Mouse (Mus musculus): ENCODE measurements around the gene Spock1.

Spock1 gene

GRCm38 (mm10) chr13:57732251-57732650, 175.9 kb downstream of the Spock1 start:
- no peak for DNase-seq (ENCODE audit: low read depth, low spot score)

GRCm38 (mm10) chr13:57727716-57728115, 180.4 kb downstream of the Spock1 start:
- DNase-seq (ENCODE audit: low read depth, low spot score): no peak

GRCm38 (mm10) chr13:57726654-57727053, 181.5 kb downstream of the Spock1 start:
- DNase-seq (ENCODE audit: low read depth, low spot score): no peak

GRCm38 (mm10) chr13:57722329-57722936, 185.7 kb downstream of the Spock1 start:
- DNase-seq (ENCODE audit: low read depth, low spot score): no peak

GRCm38 (mm10) chr13:57721524-57722279, 186.4 kb downstream of the Spock1 start:
- DNase-seq (ENCODE audit: low read depth, low spot score): no peak

- DNase-seq (ENCODE audit: low read depth, low spot score): no peak
Measured at GRCm38 (mm10) chr13:57718087-57718486, 190.0 kb downstream of the Spock1 start.

- no peak for DNase-seq (ENCODE audit: low read depth, low spot score)
Measured at GRCm38 (mm10) chr13:57712910-57713309, 195.2 kb downstream of the Spock1 start.

- DNase-seq (ENCODE audit: low read depth, low spot score): no peak
Measured at GRCm38 (mm10) chr13:57708425-57708824, 199.7 kb downstream of the Spock1 start.

GRCm38 (mm10) chr13:57702966-57703365, 205.2 kb downstream of the Spock1 start:
- DNase-seq (ENCODE audit: low read depth, low spot score): no peak

GRCm38 (mm10) chr13:57696685-57697084, 211.4 kb downstream of the Spock1 start:
- no peak for DNase-seq (ENCODE audit: low read depth, low spot score)

GRCm38 (mm10) chr13:57688926-57689325, 219.2 kb downstream of the Spock1 start:
- no peak for DNase-seq (ENCODE audit: low read depth, low spot score)

- no peak for DNase-seq (ENCODE audit: low read depth, low spot score)
Measured at GRCm38 (mm10) chr13:57686437-57686836, 221.7 kb downstream of the Spock1 start.

GRCm38 (mm10) chr13:57685201-57685600, 222.9 kb downstream of the Spock1 start:
- DNase-seq (ENCODE audit: low read depth, low spot score): no peak

GRCm38 (mm10) chr13:57679591-57679990, 228.5 kb downstream of the Spock1 start:
- DNase-seq (ENCODE audit: low read depth, low spot score): no peak

- DNase-seq (ENCODE audit: low read depth, low spot score): no peak
Measured at GRCm38 (mm10) chr13:57676820-57677219, 231.3 kb downstream of the Spock1 start.

- no peak for DNase-seq (ENCODE audit: low read depth, low spot score)
Measured at GRCm38 (mm10) chr13:57673399-57673798, 234.7 kb downstream of the Spock1 start.

- DNase-seq (ENCODE audit: low read depth, low spot score): no peak
Measured at GRCm38 (mm10) chr13:57672762-57673161, 235.4 kb downstream of the Spock1 start.

- no peak for DNase-seq (ENCODE audit: low read depth, low spot score)
Measured at GRCm38 (mm10) chr13:57671919-57672318, 236.2 kb downstream of the Spock1 start.

- no peak for DNase-seq (ENCODE audit: low read depth, low spot score)
Measured at GRCm38 (mm10) chr13:57671322-57671721, 236.8 kb downstream of the Spock1 start.

- no peak for DNase-seq (ENCODE audit: low read depth, low spot score)
Measured at GRCm38 (mm10) chr13:57667621-57668020, 240.5 kb downstream of the Spock1 start.

GRCm38 (mm10) chr13:57666173-57666842, 241.8 kb downstream of the Spock1 start:
- DNase-seq (ENCODE audit: low read depth, low spot score): no peak

GRCm38 (mm10) chr13:57662554-57662953, 245.6 kb downstream of the Spock1 start:
- no peak for DNase-seq (ENCODE audit: low read depth, low spot score)

GRCm38 (mm10) chr13:57660523-57660922, 247.6 kb downstream of the Spock1 start:
- DNase-seq (ENCODE audit: low read depth, low spot score): no peak
